Mouse (Mus musculus): ENCODE results near the gene Ndufa4l2. TPM values are rescaled to one million over a fixed set of nuclear protein-coding genes. Genes with fewer than 3 reads are reported as not detected.

Ndufa4l2 gene
- polyA plus RNA-seq, 1 experiment from 2014 or later = 72.2 TPM

- Histone ChIP-seq H3K27me3 (peaks cover 91% of the 10 kb centered on the region), H3K27ac (no peak overlapping the region), H3K4me1 (peaks cover 90% of the 10 kb centered on the region), H3K9ac (peak overlapping the region; percentile 29), H3K36me3 (no peaks in the 10 kb centered on the region), H3K9me3 (replicated peaks) (no peaks in the 10 kb centered on the region), H3K4me2 (peak overlapping the region; percentile 87), H3K4me3 (replicated peaks) (peak overlapping the region; percentile 47)
- no peak for ATAC-seq (replicated peaks; ENCODE audit: low FRiP score)
- under 1% methylated on average over 45 of the region's 46 CpGs for WGBS
These were observed 3.0 kb upstream of the Ndufa4l2 start for GRCm38 (mm10) chr10:127511634-127512306.

- Histone ChIP-seq H3K4me1 (peaks cover 95% of the 10 kb centered on the region), H3K9ac (peak overlapping the region; percentile 29), H3K4me3 (replicated peaks) (peak overlapping the region; percentile 47), H3K9me3 (replicated peaks) (no peaks in the 10 kb centered on the region), H3K27ac (no peak overlapping the region), H3K36me3 (peaks cover under 1% of the 10 kb centered on the region; the same call in 1 of the 2 replicates), H3K27me3 (peaks cover 90% of the 10 kb centered on the region), H3K4me2 (peak overlapping the region; percentile 87)
- WGBS = 4% methylated on average over 7 of the region's 7 CpGs
- no peak for ATAC-seq (replicated peaks; ENCODE audit: low FRiP score)
These were observed 2.5 kb upstream of the Ndufa4l2 start for GRCm38 (mm10) chr10:127512307-127512666.

GRCm38 (mm10) chr10:127512813-127513212 lies 2.0 kb upstream of the Ndufa4l2 start:
- Histone ChIP-seq H3K36me3 (peaks cover 6% of the 10 kb centered on the region), H3K27ac (no peak overlapping the region), H3K9me3 (replicated peaks) (no peaks in the 10 kb centered on the region), H3K4me3 (replicated peaks) (peak overlapping the region; percentile 24), H3K4me2 (peak overlapping the region; percentile 87), H3K9ac (no peak overlapping the region), H3K27me3 (peaks cover 90% of the 10 kb centered on the region), H3K4me1 (peaks cover 99% of the 10 kb centered on the region)
- ATAC-seq (replicated peaks; ENCODE audit: low FRiP score) = peak; percentile 37
- WGBS = 0% methylated on average over 27 of the region's 27 CpGs

GRCm38 (mm10) chr10:127513501-127514091 lies 1.2 kb upstream of the Ndufa4l2 start:
- no peak overlapping the region for H3K27ac ChIP-seq
- H3K4me2 ChIP-seq = peak overlapping the region; percentile 87
- 2% methylated on average over 16 of the region's 16 CpGs for WGBS
- H3K36me3 ChIP-seq = peaks cover 14% of the 10 kb centered on the region
- H3K4me3 ChIP-seq (replicated peaks) = peak overlapping the region; percentile 24; the same call in 1 of the 2 replicates
- H3K9me3 ChIP-seq (replicated peaks) = no peaks in the 10 kb centered on the region
- no peak overlapping the region for H3K9ac ChIP-seq
- ATAC-seq (replicated peaks; ENCODE audit: low FRiP score) = no peak
- peaks cover 92% of the 10 kb centered on the region for H3K27me3 ChIP-seq
- peaks cover 92% of the 10 kb centered on the region for H3K4me1 ChIP-seq

GRCm38 (mm10) chr10:127514111-127514698 lies 562 bp upstream of the Ndufa4l2 start:
- Histone ChIP-seq H3K27me3 (peaks cover 88% of the 10 kb centered on the region), H3K9ac (no peak overlapping the region), H3K9me3 (replicated peaks) (no peaks in the 10 kb centered on the region), H3K4me2 (peak overlapping the region; percentile 87), H3K36me3 (peaks cover 20% of the 10 kb centered on the region), H3K4me1 (peaks cover 86% of the 10 kb centered on the region), H3K4me3 (replicated peaks) (0 out of 2 replicates have a peak overlapping the region, but pooled peaks have one; percentile 15), H3K27ac (no peak overlapping the region)
- no peak for ATAC-seq (replicated peaks; ENCODE audit: low FRiP score)
- WGBS = 17% methylated on average over 13 of the region's 13 CpGs

- Histone ChIP-seq H3K4me2 (peak overlapping the region; percentile 51), H3K27ac (peak overlapping the region; percentile 42; the same call in 1 of the 2 replicates), H3K4me1 (peaks cover 81% of the 10 kb centered on the region), H3K4me3 (replicated peaks) (peak overlapping the region; percentile 15), H3K9ac (no peak overlapping the region), H3K27me3 (peaks cover 76% of the 10 kb centered on the region), H3K36me3 (peaks cover 32% of the 10 kb centered on the region), H3K9me3 (replicated peaks) (no peaks in the 10 kb centered on the region)
- WGBS = 33% methylated on average over 9 of the region's 9 CpGs
- ATAC-seq (replicated peaks; ENCODE audit: low FRiP score) = no peak
These were observed 660 bp downstream of the Ndufa4l2 start for GRCm38 (mm10) chr10:127515271-127515982.

- Histone ChIP-seq H3K9me3 (replicated peaks) (no peaks in the 10 kb centered on the region), H3K4me3 (replicated peaks) (peak overlapping the region; percentile 15), H3K9ac (peak overlapping the region; percentile 9; the same call in 1 of the 2 replicates), H3K27me3 (peaks cover 70% of the 10 kb centered on the region), H3K36me3 (peaks cover 34% of the 10 kb centered on the region), H3K4me1 (peaks cover 81% of the 10 kb centered on the region), H3K27ac (peak overlapping the region; percentile 42; the same call in 1 of the 2 replicates), H3K4me2 (peak overlapping the region; percentile 51)
- no peak for ATAC-seq (replicated peaks; ENCODE audit: low FRiP score)
- WGBS = 14% methylated on average over 8 of the region's 8 CpGs
These were observed 1.3 kb downstream of the Ndufa4l2 start for GRCm38 (mm10) chr10:127515983-127516459.

GRCm38 (mm10) chr10:127516576-127517260 lies 2.0 kb downstream of the Ndufa4l2 start:
- Histone ChIP-seq H3K27ac (peak overlapping the region; percentile 42; the same call in 1 of the 2 replicates), H3K4me1 (peaks cover 81% of the 10 kb centered on the region), H3K4me3 (replicated peaks) (peak overlapping the region; percentile 15), H3K36me3 (peaks cover 34% of the 10 kb centered on the region), H3K27me3 (peaks cover 63% of the 10 kb centered on the region), H3K9me3 (replicated peaks) (no peaks in the 10 kb centered on the region), H3K4me2 (peak overlapping the region; percentile 51), H3K9ac (peak overlapping the region; percentile 9; the same call in 1 of the 2 replicates)
- peak; percentile 34 for ATAC-seq (replicated peaks; ENCODE audit: low FRiP score)
- WGBS = 10% methylated on average over 30 of the region's 30 CpGs

- Histone ChIP-seq H3K4me3 (replicated peaks) (no peak overlapping the region), H3K4me2 (no peak overlapping the region), H3K9ac (no peak overlapping the region), H3K27me3 (peaks cover 57% of the 10 kb centered on the region), H3K4me1 (peaks cover 73% of the 10 kb centered on the region), H3K36me3 (peaks cover 34% of the 10 kb centered on the region), H3K27ac (no peak overlapping the region), H3K9me3 (replicated peaks) (no peaks in the 10 kb centered on the region)
- no peak for ATAC-seq (replicated peaks; ENCODE audit: low FRiP score)
- 89% methylated on average over 22 of the region's 22 CpGs for WGBS
These were observed 3.2 kb downstream of the Ndufa4l2 start for GRCm38 (mm10) chr10:127517941-127518340.

GRCm38 (mm10) chr10:127519041-127519701 lies 4.4 kb downstream of the Ndufa4l2 start:
- Histone ChIP-seq H3K4me1 (peaks cover 60% of the 10 kb centered on the region), H3K9me3 (replicated peaks) (no peaks in the 10 kb centered on the region), H3K27me3 (peaks cover 55% of the 10 kb centered on the region), H3K36me3 (peaks cover 34% of the 10 kb centered on the region), H3K27ac (no peak overlapping the region), H3K4me2 (no peak overlapping the region), H3K4me3 (replicated peaks) (no peak overlapping the region), H3K9ac (no peak overlapping the region)
- ATAC-seq (replicated peaks; ENCODE audit: low FRiP score) = no peak
- WGBS = 91% methylated on average over 26 of the region's 26 CpGs

Data from kidney, embryonic 15.5 days (tissue).